Mouse (Mus musculus): ENCODE measurements around the gene Fam171b.

- TF ChIP-seq CTCF (IDR thresholded peaks at IDR 0.05; ENCODE audit: extremely low read depth, insufficient read depth, low read length) (no peak), POLR2A (IDR thresholded peaks at IDR 0.05; ENCODE audit: extremely low read depth, insufficient read depth, low read length) (no peak; the same call in 1 of the 2 replicates)
Observed at GRCm38 (mm10) chr2:83812483-83813272, at the start of gene Fam171b.
